Mouse (Mus musculus) limb, embryonic 12.5 days (tissue): ENCODE data around the gene Gpr152. TPM values are rescaled to one million over a fixed set of nuclear protein-coding genes. Genes with fewer than 3 reads are reported as not detected.
"Not testable (repeated sequence)": the region's sequence is repeated elsewhere in the genome, so short reads cannot be mapped to it uniquely, and the experiment has no call there.

ENCODE experiments used
- ATAC-seq: fragments of 200-750 bp; cut with Nextera tagmentation; 2 replicates; pipeline ENCODE4 v1.8.0; 2017; ENCODE audit warnings: low read depth, moderate TSS enrichment; ENCODE audit not compliant: insufficient number of reproducible peaks, insufficient read depth, low FRiP score, low TSS enrichment
- H3K27ac ChIP-seq: fragments of 300-500 bp; sonication (generic); 2 replicates; pipeline ENCODE4 v1.5.1; 2016; ENCODE audit warnings: mild to moderate bottlenecking, moderate library complexity
- H3K27me3 ChIP-seq: fragments of 300-500 bp; sonication (generic); 2 replicates; pipeline ENCODE4 v1.6.1; 2016; ENCODE audit warnings: mild to moderate bottlenecking, moderate library complexity
- H3K36me3 ChIP-seq: fragments of 300-500 bp; sonication (generic); 2 replicates; pipeline ENCODE4 v1.6.1; 2016; ENCODE audit warnings: mild to moderate bottlenecking, moderate library complexity
- H3K4me1 ChIP-seq: fragments of 300-500 bp; sonication (generic); replicated peaks from 2 replicates; pipeline ENCODE4 v1.6.1; 2016
- H3K4me2 ChIP-seq: fragments of 300-500 bp; sonication (generic); 2 replicates; pipeline ENCODE4 v1.6.1; 2016; ENCODE audit warnings: mild to moderate bottlenecking, moderate library complexity
- H3K4me3 ChIP-seq: fragments of 300-500 bp; sonication (generic); replicated peaks from 2 replicates; pipeline ENCODE4 v1.5.1; 2016; ENCODE audit warnings: mild to moderate bottlenecking
- H3K9ac ChIP-seq: fragments of 300-500 bp; sonication (generic); replicated peaks from 2 replicates; pipeline ENCODE4 v1.6.1; 2016; ENCODE audit warnings: mild to moderate bottlenecking, moderate library complexity
- H3K9me3 ChIP-seq: fragments of 300-500 bp; sonication (generic); 2 replicates; pipeline ENCODE4 v1.6.1; 2016; ENCODE audit warnings: mild to moderate bottlenecking, moderate library complexity
- WGBS: fragments of 180-500 bp; shearing (Covaris S2); methylation state at CpG from one replicate; pipeline ENCODE4 v1.1.7; 2016; 5-methylcytosine and 5-hydroxymethylcytosine counted together
- polyA plus RNA-seq: library from polyadenylated mRNA; unstranded; fragments of >200 nt; fragmentation: Nextera tagmentation; extraction: Ambion mirVana; gene quantifications from 2 replicates; pipeline ENCODE4 v1.2.1, GENCODE M21; 2016

Gpr152 gene
- polyA plus RNA-seq, 1 experiment from 2014 or later: not detected

GRCm38 (mm10) chr19:4121097-4121805, 18.3 kb upstream of the Gpr152 start:
- WGBS: 3% methylated on average over 38 of the region's 38 CpGs
- H3K9ac ChIP-seq: peak overlapping the region; percentile 62; the same call in 1 of the 2 replicates
- H3K36me3 ChIP-seq: peaks cover 26% of the 10 kb centered on the region
- no peaks in the 10 kb centered on the region for H3K27me3 ChIP-seq
- H3K27ac ChIP-seq: peak overlapping the region; percentile 82
- H3K9me3 ChIP-seq: no peaks in the 10 kb centered on the region
- peaks cover 20% of the 10 kb centered on the region for H3K4me1 ChIP-seq
- peak overlapping the region; percentile 54 for H3K4me2 ChIP-seq
- peak overlapping the region; percentile 47 for H3K4me3 ChIP-seq
- peak; percentile 63 for ATAC-seq

GRCm38 (mm10) chr19:4121896-4122295, 17.7 kb upstream of the Gpr152 start:
- H3K4me2 ChIP-seq: peak overlapping the region; percentile 0; the same call in 1 of the 2 replicates
- H3K9ac ChIP-seq, H3K9me3 ChIP-seq, H3K4me3 ChIP-seq, ATAC-seq, H3K27ac ChIP-seq, H3K27me3 ChIP-seq: not testable (repeated sequence)
- H3K4me1 ChIP-seq: peaks cover 26% of the 10 kb centered on the region
- peaks cover 20% of the 10 kb centered on the region for H3K36me3 ChIP-seq
- WGBS: 56% methylated on average over 6 of the region's 6 CpGs

DNA sequence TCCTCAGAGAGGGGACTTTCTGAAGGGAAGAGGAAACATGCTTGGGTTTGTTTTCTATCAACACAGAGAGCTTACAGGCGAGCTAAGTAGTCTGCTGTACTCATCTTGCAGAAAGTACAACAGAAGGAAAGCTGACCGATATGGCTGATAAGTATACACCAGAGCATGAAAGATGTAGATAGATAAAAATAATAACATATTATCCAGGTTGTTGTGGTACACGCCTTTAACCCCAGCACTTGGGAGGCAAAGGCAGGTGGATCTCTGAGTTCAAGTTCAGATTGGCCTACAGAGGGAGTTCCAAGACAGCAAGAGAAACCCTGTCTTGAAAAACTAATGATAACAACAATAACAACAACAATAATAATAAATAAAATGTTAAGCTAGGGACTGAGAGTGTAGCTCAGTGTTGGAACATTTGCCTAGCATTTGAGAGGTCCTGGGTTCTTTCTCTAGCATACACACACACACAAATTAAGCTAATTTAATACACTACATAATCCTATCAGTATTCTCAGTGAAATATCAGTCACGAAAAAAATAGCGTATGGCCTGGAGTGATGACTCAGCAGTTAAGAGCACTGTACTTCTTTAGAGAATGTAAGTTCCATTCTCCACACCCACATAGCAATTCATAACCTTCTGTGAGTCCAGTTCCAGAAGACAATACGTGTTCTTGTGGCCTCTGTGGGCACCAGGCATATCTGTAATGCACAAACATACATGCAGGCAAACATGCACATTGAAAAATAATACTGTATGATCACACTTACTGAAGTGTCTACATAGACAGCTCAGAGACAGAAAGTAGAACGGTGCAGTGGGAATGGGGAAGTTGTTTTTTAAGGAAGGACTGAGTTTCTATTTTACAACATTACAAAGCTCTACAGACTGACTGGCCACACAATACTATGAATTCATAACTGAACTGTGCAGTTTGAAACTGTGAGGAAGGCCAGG, 16.9 kb upstream of the Gpr152 start:
- Histone ChIP-seq H3K27me3 (no peaks in the 10 kb centered on the region), H3K36me3 (peaks cover 17% of the 10 kb centered on the region), H3K9ac (no peak overlapping the region), H3K4me1 (peaks cover 33% of the 10 kb centered on the region), H3K27ac (no peak overlapping the region), H3K4me3 (no peak overlapping the region), H3K4me2 (no peak overlapping the region), H3K9me3 (no peaks in the 10 kb centered on the region)
- 88% methylated on average over 7 of the region's 7 CpGs for WGBS
- no peak for ATAC-seq

DNA sequence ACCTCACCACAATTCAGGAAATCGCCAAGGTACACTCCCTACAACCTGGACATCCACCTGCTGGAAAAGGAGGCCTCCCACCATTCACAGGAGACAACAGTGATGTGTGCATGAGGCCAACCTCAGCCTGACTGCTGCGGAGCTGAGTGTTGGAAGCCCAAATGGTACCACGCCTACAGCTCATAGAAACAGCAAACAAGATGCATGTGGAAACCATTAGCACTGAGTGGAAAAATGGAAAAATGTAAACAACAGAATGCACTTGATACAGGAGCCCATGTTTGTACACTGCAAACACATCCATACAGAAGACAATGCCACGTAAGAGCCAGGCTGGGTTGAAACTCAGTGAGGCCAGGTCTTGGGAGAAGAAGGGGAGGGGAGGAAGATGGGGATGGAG, 15.2 kb upstream of the Gpr152 start:
- H3K27me3 ChIP-seq: no peaks in the 10 kb centered on the region
- H3K36me3 ChIP-seq: peaks cover 22% of the 10 kb centered on the region
- H3K9me3 ChIP-seq: no peaks in the 10 kb centered on the region
- peaks cover 33% of the 10 kb centered on the region for H3K4me1 ChIP-seq
- H3K4me2 ChIP-seq: no peak overlapping the region
- no peak overlapping the region for H3K27ac ChIP-seq
- no peak overlapping the region for H3K9ac ChIP-seq
- no peak for ATAC-seq
- 71% methylated on average over 4 of the region's 4 CpGs for WGBS
- H3K4me3 ChIP-seq: no peak overlapping the region

- Histone ChIP-seq H3K9ac (peak overlapping the region; percentile 83), H3K4me2 (peak overlapping the region; percentile 78), H3K4me1 (peaks cover 32% of the 10 kb centered on the region), H3K27ac (peak overlapping the region; percentile 64; the same call in 1 of the 2 replicates), H3K36me3 (peaks cover 30% of the 10 kb centered on the region), H3K4me3 (peak overlapping the region; percentile 75)
- H3K9me3 ChIP-seq, H3K27me3 ChIP-seq, ATAC-seq: not testable (repeated sequence)
- 4% methylated on average over 2 of the region's 4 CpGs for WGBS
These were observed 14.3 kb upstream of the Gpr152 start for GRCm38 (mm10) chr19:4125268-4125667.

- Histone ChIP-seq H3K9ac (peak within 1 kb of the TSS; percentile 83), H3K4me1 (peaks cover 24% of the 10 kb centered on the region), H3K4me3 (peak within 1 kb of the TSS; percentile 75), H3K9me3 (no peaks in the 10 kb centered on the region), H3K27ac (peak within 1 kb of the TSS; percentile 67), H3K4me2 (peak within 1 kb of the TSS; percentile 78), H3K36me3 (peaks cover 38% of the 10 kb centered on the region), H3K27me3 (no peaks in the 10 kb centered on the region)
- WGBS: under 1% methylated on average over 64 of the region's 64 CpGs
- peak; percentile 96 for ATAC-seq
These were observed 13.6 kb upstream of the Gpr152 start, which contains the start of gene Aip for GRCm38 (mm10) chr19:4125741-4126696. Gene Aip, minus strand, starts transcription at chr19:4125858.

GRCm38 (mm10) chr19:4126759-4127495, 12.7 kb upstream of the Gpr152 start:
- peak overlapping the region; percentile 78 for H3K4me2 ChIP-seq
- no peaks in the 10 kb centered on the region for H3K27me3 ChIP-seq
- ATAC-seq: no peak
- H3K9ac ChIP-seq: peak overlapping the region; percentile 83
- peaks cover 47% of the 10 kb centered on the region for H3K36me3 ChIP-seq
- peak overlapping the region; percentile 75 for H3K4me3 ChIP-seq
- no peak overlapping the region for H3K27ac ChIP-seq
- no peaks in the 10 kb centered on the region for H3K9me3 ChIP-seq
- peaks cover 24% of the 10 kb centered on the region for H3K4me1 ChIP-seq
- 60% methylated on average over 7 of the region's 7 CpGs for WGBS

GRCm38 (mm10) chr19:4129462-4129861, 10.1 kb upstream of the Gpr152 start:
- Histone ChIP-seq H3K9me3 (no peaks in the 10 kb centered on the region), H3K36me3 (peaks cover 61% of the 10 kb centered on the region), H3K27ac (no peak overlapping the region), H3K9ac (no peak overlapping the region), H3K4me2 (no peak overlapping the region), H3K4me3 (no peak overlapping the region), H3K4me1 (peaks cover 20% of the 10 kb centered on the region), H3K27me3 (no peaks in the 10 kb centered on the region)
- WGBS: 91% methylated on average over 7 of the region's 7 CpGs
- ATAC-seq: no peak

- no peak overlapping the region for H3K4me3 ChIP-seq
- peaks cover 61% of the 10 kb centered on the region for H3K36me3 ChIP-seq
- 92% methylated on average over 4 of the region's 4 CpGs for WGBS
- no peaks in the 10 kb centered on the region for H3K27me3 ChIP-seq
- ATAC-seq: no peak
- no peaks in the 10 kb centered on the region for H3K9me3 ChIP-seq
- peaks cover 15% of the 10 kb centered on the region for H3K4me1 ChIP-seq
- H3K4me2 ChIP-seq: no peak overlapping the region
- no peak overlapping the region for H3K9ac ChIP-seq
- H3K27ac ChIP-seq: no peak overlapping the region
These were observed 9.5 kb upstream of the Gpr152 start for GRCm38 (mm10) chr19:4130106-4130505.

DNA sequence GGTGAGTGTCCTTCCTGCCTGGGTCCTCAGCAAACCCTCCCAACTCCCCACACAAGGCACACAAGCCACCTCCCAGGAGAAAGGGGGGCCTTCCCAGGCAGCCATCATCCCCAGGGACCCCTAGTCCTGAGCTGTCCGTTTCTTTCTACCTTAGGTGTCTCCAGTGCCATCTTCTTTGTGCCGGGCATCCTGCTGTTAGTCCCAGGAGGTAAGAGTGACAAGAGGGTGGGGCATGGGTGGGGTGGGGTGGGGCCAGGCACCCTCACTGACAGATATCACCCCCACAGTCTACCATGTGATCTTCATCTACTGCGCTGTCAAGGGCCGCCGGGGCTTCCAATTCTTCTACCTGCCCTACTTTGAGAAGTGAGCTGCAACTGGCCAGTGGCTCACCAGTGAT, 8.5 kb upstream of the Gpr152 start:
- ATAC-seq: no peak
- no peak overlapping the region for H3K4me3 ChIP-seq
- peaks cover 61% of the 10 kb centered on the region for H3K36me3 ChIP-seq
- no peaks in the 10 kb centered on the region for H3K27me3 ChIP-seq
- H3K9ac ChIP-seq: no peak overlapping the region
- no peaks in the 10 kb centered on the region for H3K9me3 ChIP-seq
- 91% methylated on average over 5 of the region's 5 CpGs for WGBS
- no peak overlapping the region for H3K4me2 ChIP-seq
- no peak overlapping the region for H3K27ac ChIP-seq
- peaks cover 13% of the 10 kb centered on the region for H3K4me1 ChIP-seq
